Mouse (Mus musculus): ENCODE results near the gene Specc1. TPM values are rescaled to one million over a fixed set of nuclear protein-coding genes. Genes with fewer than 3 reads are reported as not detected.

Specc1 gene
- total RNA-seq, 2 experiments from 2014 or later: 61.0 to 83.6 TPM

GRCm38 (mm10) chr11:62005911-62006260 is 49.3 kb downstream of the Specc1 start:
- intact Hi-C loops (cut with DNase I): loop anchor here (5.0 kb wide), 1 partner anchor 49 kb away; the partner anchor contains the start of gene Specc1

DNA sequence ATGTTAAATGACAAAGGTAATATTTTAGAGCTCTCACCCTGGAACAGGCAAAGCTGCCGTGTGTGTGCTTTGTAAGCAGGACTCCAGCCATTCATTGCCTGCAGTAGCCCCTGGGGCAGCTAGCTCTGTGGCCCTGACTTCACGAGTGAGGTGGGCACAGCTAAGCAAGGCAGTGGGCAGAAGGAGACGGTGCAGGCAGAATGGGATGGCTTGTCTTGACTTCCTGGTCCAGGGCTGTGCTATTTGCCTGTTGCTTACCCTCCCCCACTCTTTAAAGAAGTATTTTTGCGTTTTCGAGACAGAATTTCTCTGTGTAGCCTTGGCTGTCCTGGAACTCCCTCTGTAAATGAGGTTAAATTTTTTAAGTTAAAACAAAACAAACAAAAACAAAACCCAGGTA is 50.1 kb downstream of the Specc1 start:
- intact Hi-C loops (cut with DNase I): loop anchor here (5.0 kb wide), 1 partner anchor 49 kb away; the partner anchor contains the start of gene Specc1
- DNase-seq (ENCODE audit: low spot score in 2 of 2): no peak

More at GRCm38 (mm10) chr11:62005911-62006260, 49.3 kb downstream of the Specc1 start:
- DNase-seq (ENCODE audit: low spot score in 2 of 2): no peak

- no peak for DNase-seq (ENCODE audit: low spot score in 2 of 2)
- intact Hi-C loops (cut with DNase I): loop anchor here (5.0 kb wide), 1 partner anchor 51 kb away; the partner anchor contains the start of gene Specc1
Measured at GRCm38 (mm10) chr11:62007984-62008383, 51.4 kb downstream of the Specc1 start.

GRCm38 (mm10) chr11:62010625-62011231 is 54.2 kb downstream of the Specc1 start:
- intact Hi-C loops (cut with DNase I): no loop called here
- DNase-seq (ENCODE audit: low spot score in 2 of 2): peak; percentile 57 to 71

DNA sequence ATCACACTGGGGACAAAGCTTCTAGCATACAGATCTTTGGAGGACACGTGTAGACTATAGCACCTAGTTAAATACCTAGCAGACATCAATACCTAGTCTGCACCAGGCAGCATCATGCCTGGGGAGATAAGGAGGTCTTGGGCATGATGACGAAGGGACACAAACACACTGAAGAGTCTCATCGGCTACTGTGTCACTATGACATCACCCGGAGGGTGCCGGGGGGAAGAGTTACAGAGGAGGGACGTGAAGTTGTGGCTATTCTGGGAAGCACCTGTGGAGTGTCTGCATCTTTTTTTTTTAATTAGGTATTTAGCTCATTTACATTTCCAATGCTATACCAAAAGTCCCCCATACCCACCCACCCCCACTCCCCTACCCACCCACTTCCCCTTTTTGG is 55.5 kb downstream of the Specc1 start:
- intact Hi-C loops (cut with DNase I): no loop called here
- DNase-seq (ENCODE audit: low spot score in 2 of 2): no peak

DNA sequence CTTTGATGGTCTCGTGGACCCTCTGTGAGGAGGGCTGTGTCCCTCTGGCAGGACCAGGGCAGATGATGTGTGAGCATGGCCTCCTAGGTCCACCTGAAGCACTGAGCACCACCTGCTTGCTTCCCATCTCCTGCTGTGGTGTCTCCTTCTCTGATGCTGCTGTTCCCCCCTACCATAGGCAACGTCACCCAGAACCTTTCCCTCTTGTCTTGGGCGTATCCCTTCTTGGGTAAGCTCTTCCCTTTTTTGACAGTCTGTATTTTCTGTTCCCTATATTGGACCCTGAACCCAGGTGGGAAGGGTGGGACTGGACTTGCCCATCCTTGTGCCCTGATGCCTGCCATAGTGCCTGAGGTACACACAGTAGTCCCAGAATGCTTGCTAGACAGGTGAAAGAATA is 56.9 kb downstream of the Specc1 start:
- intact Hi-C loops (cut with DNase I): no loop called here
- no peak for DNase-seq (ENCODE audit: low spot score in 2 of 2)

DNA sequence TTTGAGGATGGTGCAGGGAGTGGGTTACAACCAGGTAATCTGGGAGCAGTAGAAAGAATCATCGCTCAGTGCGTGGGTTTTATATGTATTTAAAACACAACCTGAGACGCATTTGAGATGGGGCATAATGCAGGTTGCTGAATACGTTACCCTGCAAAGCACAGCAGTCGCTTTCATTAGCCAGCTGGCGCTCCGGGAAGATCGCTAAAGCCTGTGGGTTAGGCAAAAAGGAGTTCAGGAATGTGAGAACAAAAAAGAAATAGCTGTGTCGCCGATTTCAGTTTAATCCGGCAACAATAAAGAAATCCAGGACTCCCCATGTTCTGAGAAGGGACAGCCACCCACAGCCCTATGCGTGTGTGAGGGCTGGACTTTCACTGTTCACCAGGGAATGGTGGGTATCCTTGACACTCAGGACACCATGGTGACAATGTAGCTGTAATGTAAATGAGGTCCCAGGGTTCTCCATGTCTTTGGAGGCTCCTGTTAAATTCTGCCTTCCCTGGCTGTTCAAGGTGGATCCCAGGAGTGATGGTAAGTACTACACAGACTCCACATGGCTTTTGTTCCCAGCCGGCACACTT is 58.6 kb downstream of the Specc1 start:
- DNase-seq (ENCODE audit: low spot score in 2 of 2): no peak

GRCm38 (mm10) chr11:62016985-62017384 is 60.4 kb downstream of the Specc1 start:
- DNase-seq (ENCODE audit: low spot score in 2 of 2): no peak
- intact Hi-C loops (cut with DNase I): no loop called here

More for the DNA sequence above, 58.6 kb downstream of the Specc1 start:
- intact Hi-C loops (cut with DNase I): no loop called here

DNA sequence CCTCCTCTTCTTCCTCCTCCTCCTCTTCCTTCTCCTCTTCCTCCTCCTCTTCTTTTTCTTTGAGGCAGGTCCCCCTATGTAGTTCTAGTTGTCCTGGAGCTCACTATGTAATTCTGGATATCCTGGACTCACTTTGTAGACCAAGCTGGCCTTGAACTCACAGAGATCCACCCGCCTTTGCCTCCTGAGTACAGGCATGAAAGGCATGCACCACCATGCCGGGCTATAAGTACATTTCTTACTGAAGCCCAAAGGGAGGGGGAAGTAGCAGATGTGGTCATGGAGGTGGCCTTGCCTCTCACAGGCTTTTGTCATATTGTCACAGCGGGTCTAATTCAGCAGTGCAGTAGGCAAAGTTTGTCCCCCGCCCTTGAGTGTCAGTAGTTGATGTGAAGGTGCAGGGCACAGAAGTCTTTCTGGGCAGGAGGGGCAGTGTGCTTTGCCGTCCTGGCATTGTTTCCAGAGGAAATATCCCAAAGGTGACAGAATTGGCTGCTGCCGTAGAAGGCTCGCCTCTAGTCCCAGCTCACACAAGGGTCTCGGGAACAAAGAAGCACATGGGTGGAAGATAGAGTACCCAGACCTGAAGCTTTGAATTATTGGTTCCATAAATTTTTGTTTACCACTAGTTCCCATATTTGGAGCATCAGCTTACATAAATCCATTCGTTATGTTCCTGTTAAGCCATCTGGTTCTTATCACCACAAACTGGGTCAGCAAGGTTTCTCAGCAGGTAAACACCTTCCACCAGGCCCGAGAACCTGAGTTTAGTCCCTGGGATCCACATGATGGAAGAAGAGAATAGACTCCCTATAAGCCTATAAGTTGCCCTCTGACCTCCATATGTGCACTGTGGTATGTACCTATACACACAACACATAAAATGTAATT is 62.0 kb downstream of the Specc1 start:
- DNase-seq (ENCODE audit: low spot score in 2 of 2): no peak
- intact Hi-C loops (cut with DNase I): no loop called here

- intact Hi-C loops (cut with DNase I): no loop called here
- no peak for DNase-seq (ENCODE audit: low spot score in 2 of 2)
Measured at GRCm38 (mm10) chr11:62019857-62020256, 63.3 kb downstream of the Specc1 start.

- intact Hi-C loops (cut with DNase I): no loop called here
- DNase-seq (ENCODE audit: low spot score in 2 of 2): no peak
Measured at GRCm38 (mm10) chr11:62020898-62021297, 64.3 kb downstream of the Specc1 start.

DNA sequence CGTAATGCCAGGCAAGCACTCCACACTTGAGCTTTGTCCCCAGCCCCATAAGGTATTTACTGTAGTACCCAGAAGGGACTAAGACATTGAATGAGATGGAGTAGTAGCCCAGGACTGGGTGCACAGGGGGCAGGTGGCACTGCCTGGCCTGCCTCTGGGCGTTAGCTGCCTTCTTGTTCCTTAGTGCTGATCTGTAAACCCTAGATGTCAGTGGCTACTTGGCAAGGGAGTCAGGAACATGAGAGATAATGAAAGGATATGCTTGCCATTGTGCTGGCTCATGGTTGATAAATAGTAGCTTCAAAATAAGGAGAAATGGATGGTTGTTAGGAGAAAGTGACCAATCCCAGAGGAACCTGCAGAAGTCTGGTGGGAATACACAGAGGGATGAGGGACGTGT is 65.5 kb downstream of the Specc1 start:
- DNase-seq (ENCODE audit: low spot score in 2 of 2): no peak
- intact Hi-C loops (cut with DNase I): no loop called here

- no peak for DNase-seq (ENCODE audit: low spot score in 2 of 2)
- intact Hi-C loops (cut with DNase I): no loop called here
Measured at GRCm38 (mm10) chr11:62022718-62023493, 66.3 kb downstream of the Specc1 start.

- DNase-seq (ENCODE audit: low spot score in 2 of 2): no peak
- intact Hi-C loops (cut with DNase I): no loop called here
Measured at GRCm38 (mm10) chr11:62023494-62024233, 67.1 kb downstream of the Specc1 start.

GRCm38 (mm10) chr11:62024234-62024601 is 67.7 kb downstream of the Specc1 start:
- DNase-seq (ENCODE audit: low spot score in 2 of 2): no peak
- intact Hi-C loops (cut with DNase I): no loop called here

DNA sequence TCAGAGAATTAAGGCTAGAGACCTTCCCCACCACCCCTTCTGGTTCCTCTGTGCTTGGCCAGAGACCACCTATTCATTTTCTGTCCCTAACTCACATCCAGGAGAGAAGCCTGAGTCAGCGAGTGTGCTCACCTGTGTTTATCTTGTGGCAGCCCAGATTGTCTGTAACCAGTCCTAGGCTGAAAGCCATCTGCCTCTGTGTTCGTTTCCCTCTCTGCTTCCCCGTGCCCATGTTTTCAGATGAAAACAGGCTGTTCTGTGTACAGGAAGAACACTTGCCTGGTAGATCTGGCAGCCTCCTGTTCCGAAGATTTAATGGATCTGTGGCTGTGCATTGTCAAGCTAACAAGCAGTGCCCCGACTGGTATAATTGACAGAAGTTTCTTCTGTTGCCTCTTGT is 68.4 kb downstream of the Specc1 start:
- intact Hi-C loops (cut with DNase I): no loop called here
- DNase-seq (ENCODE audit: low spot score in 2 of 2): no peak

GRCm38 (mm10) chr11:62025770-62026169 is 69.2 kb downstream of the Specc1 start:
- no peak for DNase-seq (ENCODE audit: low spot score in 2 of 2)
- intact Hi-C loops (cut with DNase I): no loop called here

DNA sequence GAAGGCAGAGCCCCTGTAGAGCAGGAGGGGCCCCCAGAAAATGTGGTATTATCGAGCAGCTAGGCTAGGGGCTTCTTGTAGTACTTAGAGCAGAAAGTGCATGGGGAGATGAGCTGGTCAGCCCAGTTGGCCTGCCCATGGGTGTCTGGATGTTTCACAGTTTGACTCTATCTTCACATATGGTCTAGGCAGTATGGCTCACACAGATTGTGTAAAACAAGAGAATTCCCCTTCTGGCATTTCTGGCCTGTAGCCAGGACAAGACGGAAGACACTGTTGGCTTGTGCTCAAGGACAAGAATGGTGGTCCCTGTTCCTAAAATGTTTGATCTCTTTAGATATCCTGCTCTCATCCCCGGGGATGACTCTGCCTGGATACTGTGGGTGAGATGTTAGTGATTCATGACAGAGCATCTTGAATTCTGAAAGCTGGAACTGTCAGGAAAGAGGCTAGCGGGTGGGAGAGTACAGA is 69.8 kb downstream of the Specc1 start:
- intact Hi-C loops (cut with DNase I): no loop called here
- no peak for DNase-seq (ENCODE audit: low spot score in 2 of 2)

DNA sequence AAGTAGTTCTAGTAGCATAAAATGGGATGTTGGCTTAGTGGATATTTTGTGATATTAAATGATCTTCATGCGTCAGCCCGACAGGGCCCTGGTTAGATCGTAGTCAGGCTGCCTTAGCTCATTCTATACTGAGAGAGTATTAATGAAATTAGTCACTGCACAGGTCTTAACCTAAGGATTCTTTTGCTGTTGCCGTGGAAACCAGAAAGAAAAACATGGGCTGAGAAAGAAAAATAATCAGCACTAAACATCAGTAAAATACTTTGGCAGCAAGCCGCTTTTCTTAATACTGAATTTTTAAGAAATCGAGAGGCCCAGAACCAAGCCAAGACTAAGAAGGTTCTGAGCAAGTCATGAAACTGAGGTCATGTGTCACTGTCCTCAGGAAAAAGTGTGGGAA is 70.7 kb downstream of the Specc1 start:
- intact Hi-C loops (cut with DNase I): no loop called here
- DNase-seq (ENCODE audit: low spot score in 2 of 2): no peak
